Mouse (Mus musculus): ENCODE measurements around the gene Rragc. TPM values are rescaled to one million over a fixed set of nuclear protein-coding genes. Genes with fewer than 3 reads are reported as not detected.
"Not testable (repeated sequence)": the region's sequence is repeated elsewhere in the genome, so short reads cannot be mapped to it uniquely, and the experiment has no call there.

Rragc gene
- polyA plus RNA-seq, 1 experiment from 2014 or later = 44.4 TPM

DNA sequence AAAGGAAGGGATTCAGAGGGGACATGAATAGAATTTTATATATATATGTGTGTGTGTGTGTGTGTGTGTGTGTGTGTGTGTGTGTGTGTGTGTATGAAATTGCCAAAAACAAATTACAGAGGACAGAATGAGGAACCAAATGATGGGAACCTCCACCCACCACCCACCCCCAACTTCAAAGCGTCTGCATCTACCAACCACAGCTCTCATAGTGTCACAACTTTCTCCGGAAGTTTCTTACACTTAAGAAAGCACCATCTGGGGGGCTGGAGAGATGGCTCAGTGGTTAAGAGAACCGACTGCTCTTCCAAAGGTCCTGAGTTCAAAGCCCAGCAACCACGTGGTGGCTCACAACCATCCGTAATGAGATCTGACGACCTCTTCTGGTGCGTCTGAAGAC, 23.6 kb downstream of the Rragc start:
- not testable (repeated sequence) for H3K27me3 ChIP-seq (ENCODE audit: control insufficient read depth, insufficient read depth, low read length); H3K27ac ChIP-seq (ENCODE audit: low read length); H3K9me3 ChIP-seq (replicated peaks; ENCODE audit: control insufficient read depth, low read length); ATAC-seq (replicated peaks; ENCODE audit: extremely low read depth, insufficient read depth, low FRiP score); H3K4me2 ChIP-seq (ENCODE audit: low read depth, low read length); H3K9ac ChIP-seq (ENCODE audit: low read length); H3K4me1 ChIP-seq (ENCODE audit: control insufficient read depth, insufficient read depth, low read length); H3K4me3 ChIP-seq (ENCODE audit: low read length); H3K36me3 ChIP-seq (ENCODE audit: control insufficient read depth, insufficient read depth)
- WGBS = 63% methylated on average over 7 of the region's 7 CpGs

DNA sequence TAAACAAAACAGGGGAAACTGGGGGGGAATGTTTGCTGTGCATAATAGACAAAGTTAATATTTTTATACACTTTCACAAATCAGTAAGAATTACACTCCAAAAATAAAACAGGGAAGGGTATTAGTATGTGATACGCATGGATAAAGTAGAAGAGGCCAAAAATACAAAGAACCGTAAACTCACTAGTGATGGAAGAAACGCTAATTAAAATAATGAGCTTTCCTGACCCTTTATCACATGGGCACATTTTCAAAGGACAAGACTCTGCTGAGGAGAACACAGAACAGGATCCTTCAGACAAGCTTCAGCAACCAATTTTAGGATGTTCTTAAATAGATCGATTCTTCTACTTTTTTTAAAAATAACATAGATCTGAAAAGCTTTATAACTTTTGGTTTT, 29.5 kb downstream of the Rragc start:
- Histone ChIP-seq H3K36me3 (ENCODE audit: control insufficient read depth, insufficient read depth) (no peaks in the 10 kb centered on the region), H3K4me3 (ENCODE audit: low read length) (no peak overlapping the region), H3K9me3 (replicated peaks; ENCODE audit: control insufficient read depth, low read length) (no peaks in the 10 kb centered on the region), H3K27me3 (ENCODE audit: control insufficient read depth, insufficient read depth, low read length) (0 out of 2 replicates have a peak, but pooled peaks cover 3% of the 10 kb centered on the region), H3K9ac (ENCODE audit: low read length) (no peak overlapping the region), H3K4me1 (ENCODE audit: control insufficient read depth, insufficient read depth, low read length) (no peaks in the 10 kb centered on the region), H3K27ac (ENCODE audit: low read length) (no peak overlapping the region), H3K4me2 (ENCODE audit: low read depth, low read length) (no peak overlapping the region)
- ATAC-seq (replicated peaks; ENCODE audit: extremely low read depth, insufficient read depth, low FRiP score) = no peak
- WGBS = 81% methylated on average over 4 of the region's 4 CpGs

DNA sequence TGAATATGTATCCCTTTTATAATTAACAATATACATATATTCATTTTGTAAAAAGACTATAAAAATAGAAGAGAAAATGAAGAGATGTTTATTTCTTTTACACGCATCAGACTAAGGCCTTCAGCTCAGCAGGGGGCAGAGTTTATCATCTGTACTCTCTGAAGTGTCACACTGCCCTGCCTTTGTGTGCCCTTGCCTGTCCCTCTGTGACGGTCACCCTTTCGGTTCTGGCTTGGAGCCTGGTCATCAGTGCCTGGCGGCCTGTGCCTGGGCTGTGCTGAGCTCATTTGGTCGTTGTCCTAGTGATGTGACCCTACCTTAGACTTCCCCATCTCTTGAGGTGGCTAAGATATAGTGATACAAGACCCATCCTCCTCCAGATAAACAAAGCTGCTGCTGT, 29.9 kb downstream of the Rragc start:
- ATAC-seq (replicated peaks; ENCODE audit: extremely low read depth, insufficient read depth, low FRiP score) = no peak
- Histone ChIP-seq H3K36me3 (ENCODE audit: control insufficient read depth, insufficient read depth) (no peaks in the 10 kb centered on the region), H3K27me3 (ENCODE audit: control insufficient read depth, insufficient read depth, low read length) (0 out of 2 replicates have a peak, but pooled peaks cover 3% of the 10 kb centered on the region), H3K9ac (ENCODE audit: low read length) (no peak overlapping the region), H3K4me3 (ENCODE audit: low read length) (no peak overlapping the region), H3K4me2 (ENCODE audit: low read depth, low read length) (no peak overlapping the region), H3K27ac (ENCODE audit: low read length) (no peak overlapping the region), H3K9me3 (replicated peaks; ENCODE audit: control insufficient read depth, low read length) (no peaks in the 10 kb centered on the region), H3K4me1 (ENCODE audit: control insufficient read depth, insufficient read depth, low read length) (no peaks in the 10 kb centered on the region)
- 28% methylated on average over 5 of the region's 5 CpGs for WGBS

DNA sequence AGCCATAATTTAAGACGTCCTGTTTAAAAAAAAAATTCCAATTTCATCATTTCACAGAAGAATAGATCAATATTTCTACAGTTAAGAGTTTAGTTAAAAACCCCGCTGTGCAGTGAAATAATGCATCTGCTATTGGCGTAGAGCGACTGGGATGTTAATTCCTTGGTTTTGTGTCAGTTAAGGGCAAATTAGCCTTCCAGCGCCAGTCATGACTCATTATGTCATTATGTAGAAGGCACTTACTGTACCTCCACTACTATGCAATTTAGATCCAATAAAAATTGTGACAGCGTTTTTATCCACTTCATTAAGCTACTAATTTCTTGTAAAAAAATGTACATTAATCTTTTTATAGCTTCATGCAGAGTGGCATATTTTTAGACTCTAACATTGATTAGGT, 31.7 kb downstream of the Rragc start:
- Histone ChIP-seq H3K27ac (ENCODE audit: low read length) (no peak overlapping the region), H3K4me2 (ENCODE audit: low read depth, low read length) (no peak overlapping the region), H3K4me1 (ENCODE audit: control insufficient read depth, insufficient read depth, low read length) (no peaks in the 10 kb centered on the region), H3K9me3 (replicated peaks; ENCODE audit: control insufficient read depth, low read length) (no peaks in the 10 kb centered on the region), H3K27me3 (ENCODE audit: control insufficient read depth, insufficient read depth, low read length) (0 out of 2 replicates have a peak, but pooled peaks cover 3% of the 10 kb centered on the region), H3K4me3 (ENCODE audit: low read length) (no peak overlapping the region), H3K36me3 (ENCODE audit: control insufficient read depth, insufficient read depth) (no peaks in the 10 kb centered on the region), H3K9ac (ENCODE audit: low read length) (no peak overlapping the region)
- ATAC-seq (replicated peaks; ENCODE audit: extremely low read depth, insufficient read depth, low FRiP score) = no peak
- WGBS = 85% methylated on average over 6 of the region's 6 CpGs

DNA sequence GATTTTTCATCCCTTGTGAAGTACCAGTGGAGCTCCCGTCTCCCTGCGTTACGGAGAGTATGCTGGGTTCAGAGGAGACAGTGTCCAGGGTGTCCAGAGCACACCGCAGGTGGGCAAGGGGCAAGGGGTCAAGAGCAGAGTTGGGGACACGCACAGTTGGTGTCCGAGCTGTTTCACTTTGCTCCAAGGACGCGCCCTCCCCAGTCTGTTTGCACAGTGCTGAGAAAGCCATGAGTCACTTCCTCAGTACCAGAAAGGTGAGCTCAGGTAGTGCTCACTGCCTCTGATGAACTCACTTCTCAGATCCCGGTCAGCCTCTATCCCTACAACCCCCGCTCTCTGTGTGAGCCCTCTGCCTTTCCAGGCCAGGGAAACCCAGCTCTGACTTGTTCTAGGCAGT, 32.4 kb downstream of the Rragc start:
- Histone ChIP-seq H3K27ac (ENCODE audit: low read length) (no peak overlapping the region), H3K4me2 (ENCODE audit: low read depth, low read length) (no peak overlapping the region), H3K27me3 (ENCODE audit: control insufficient read depth, insufficient read depth, low read length) (0 out of 2 replicates have a peak, but pooled peaks cover 3% of the 10 kb centered on the region), H3K4me3 (ENCODE audit: low read length) (no peak overlapping the region), H3K36me3 (ENCODE audit: control insufficient read depth, insufficient read depth) (no peaks in the 10 kb centered on the region), H3K9ac (ENCODE audit: low read length) (no peak overlapping the region), H3K9me3 (replicated peaks; ENCODE audit: control insufficient read depth, low read length) (no peaks in the 10 kb centered on the region), H3K4me1 (ENCODE audit: control insufficient read depth, insufficient read depth, low read length) (no peaks in the 10 kb centered on the region)
- 73% methylated on average over 10 of the region's 10 CpGs for WGBS
- ATAC-seq (replicated peaks; ENCODE audit: extremely low read depth, insufficient read depth, low FRiP score) = no peak

DNA sequence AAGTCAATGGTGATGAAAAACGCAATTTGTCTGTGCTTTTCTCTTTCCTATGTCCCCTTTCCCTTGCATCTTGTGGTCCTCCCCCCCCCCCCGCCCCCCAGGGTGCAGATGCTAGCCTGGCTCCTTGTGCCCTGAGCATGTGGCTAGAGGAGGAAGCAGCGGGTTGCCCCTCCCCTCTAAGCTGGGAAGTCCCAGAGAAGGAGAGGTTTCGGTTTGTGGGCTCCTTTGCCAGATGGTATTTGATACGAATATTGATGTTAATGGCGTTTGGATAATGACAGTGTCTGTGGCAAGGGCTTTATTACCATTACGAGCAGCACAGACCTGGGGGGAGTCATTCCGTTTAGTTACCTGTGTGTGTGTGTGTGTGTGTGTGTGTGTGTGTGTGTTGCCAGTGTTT, 34.8 kb downstream of the Rragc start:
- 48% methylated on average over 7 of the region's 8 CpGs for WGBS

GRCm38 (mm10) chr4:123956703-123957491, 39.7 kb downstream of the Rragc start:
- Histone ChIP-seq H3K27ac (ENCODE audit: low read length) (no peak overlapping the region), H3K4me2 (ENCODE audit: low read depth, low read length) (peak overlapping the region; percentile 55), H3K4me3 (ENCODE audit: low read length) (0 out of 2 replicates have a peak overlapping the region, but pooled peaks have one; percentile 11), H3K36me3 (ENCODE audit: control insufficient read depth, insufficient read depth) (no peaks in the 10 kb centered on the region), H3K9me3 (replicated peaks; ENCODE audit: control insufficient read depth, low read length) (no peaks in the 10 kb centered on the region), H3K27me3 (ENCODE audit: control insufficient read depth, insufficient read depth, low read length) (peaks cover 8% of the 10 kb centered on the region), H3K9ac (ENCODE audit: low read length) (0 out of 2 replicates have a peak overlapping the region, but pooled peaks have one; percentile 0), H3K4me1 (ENCODE audit: control insufficient read depth, insufficient read depth, low read length) (0 out of 2 replicates have a peak, but pooled peaks cover 3% of the 10 kb centered on the region)
- 5% methylated on average over 31 of the region's 31 CpGs for WGBS
- 0 out of 2 replicates have a peak, but pooled peaks have one; percentile 32 for ATAC-seq (replicated peaks; ENCODE audit: extremely low read depth, insufficient read depth, low FRiP score)

More for the DNA sequence above, 34.8 kb downstream of the Rragc start:
- no peak overlapping the region for H3K4me3 ChIP-seq (ENCODE audit: low read length)
- H3K27ac ChIP-seq (ENCODE audit: low read length) = no peak overlapping the region
- no peak overlapping the region for H3K4me2 ChIP-seq (ENCODE audit: low read depth, low read length)
- H3K36me3 ChIP-seq (ENCODE audit: control insufficient read depth, insufficient read depth) = no peaks in the 10 kb centered on the region
- H3K9me3 ChIP-seq (replicated peaks; ENCODE audit: control insufficient read depth, low read length) = no peaks in the 10 kb centered on the region
- no peaks in the 10 kb centered on the region for H3K4me1 ChIP-seq (ENCODE audit: control insufficient read depth, insufficient read depth, low read length)
- peaks cover 11% of the 10 kb centered on the region for H3K27me3 ChIP-seq (ENCODE audit: control insufficient read depth, insufficient read depth, low read length)
- no peak overlapping the region for H3K9ac ChIP-seq (ENCODE audit: low read length)
- no peak for ATAC-seq (replicated peaks; ENCODE audit: extremely low read depth, insufficient read depth, low FRiP score)

DNA sequence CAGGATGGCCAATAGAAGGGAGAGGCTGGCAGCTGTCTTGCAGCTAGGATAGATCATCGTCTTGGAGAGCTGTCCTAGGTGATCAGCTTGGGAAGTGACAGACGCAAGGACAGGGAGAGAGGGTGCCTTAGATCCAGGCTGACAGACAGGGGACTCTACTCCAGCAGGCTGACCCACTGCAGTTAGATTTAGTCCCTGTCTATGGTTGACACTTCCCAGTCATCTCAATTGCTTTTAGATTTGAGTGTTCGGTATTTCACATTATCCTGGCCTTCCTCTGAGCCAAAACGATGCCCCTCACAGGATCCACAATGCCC, 40.2 kb downstream of the Rragc start:
- Histone ChIP-seq H3K9me3 (replicated peaks; ENCODE audit: control insufficient read depth, low read length) (no peaks in the 10 kb centered on the region), H3K27me3 (ENCODE audit: control insufficient read depth, insufficient read depth, low read length) (peaks cover 8% of the 10 kb centered on the region), H3K36me3 (ENCODE audit: control insufficient read depth, insufficient read depth) (no peaks in the 10 kb centered on the region), H3K4me1 (ENCODE audit: control insufficient read depth, insufficient read depth, low read length) (0 out of 2 replicates have a peak, but pooled peaks cover 3% of the 10 kb centered on the region), H3K27ac (ENCODE audit: low read length) (no peak overlapping the region), H3K4me2 (ENCODE audit: low read depth, low read length) (peak overlapping the region; percentile 55), H3K4me3 (ENCODE audit: low read length) (no peak overlapping the region), H3K9ac (ENCODE audit: low read length) (no peak overlapping the region)
- no peak for ATAC-seq (replicated peaks; ENCODE audit: extremely low read depth, insufficient read depth, low FRiP score)
- WGBS = 57% methylated on average over 4 of the region's 4 CpGs

- H3K9ac ChIP-seq (ENCODE audit: low read length) = no peak overlapping the region
- H3K4me2 ChIP-seq (ENCODE audit: low read depth, low read length) = no peak overlapping the region
- no peaks in the 10 kb centered on the region for H3K9me3 ChIP-seq (replicated peaks; ENCODE audit: control insufficient read depth, low read length)
- no peak for ATAC-seq (replicated peaks; ENCODE audit: extremely low read depth, insufficient read depth, low FRiP score)
- peaks cover 8% of the 10 kb centered on the region for H3K27me3 ChIP-seq (ENCODE audit: control insufficient read depth, insufficient read depth, low read length)
- H3K4me1 ChIP-seq (ENCODE audit: control insufficient read depth, insufficient read depth, low read length) = 0 out of 2 replicates have a peak, but pooled peaks cover 3% of the 10 kb centered on the region
- H3K27ac ChIP-seq (ENCODE audit: low read length) = no peak overlapping the region
- no peak overlapping the region for H3K4me3 ChIP-seq (ENCODE audit: low read length)
- WGBS = 61% methylated on average over 4 of the region's 4 CpGs
- no peaks in the 10 kb centered on the region for H3K36me3 ChIP-seq (ENCODE audit: control insufficient read depth, insufficient read depth)
Observed at GRCm38 (mm10) chr4:123957891-123958290, 40.6 kb downstream of the Rragc start.
